Mouse (Mus musculus) stomach, embryonic 16.5 days (tissue): ENCODE measurements around the gene Degs1. TPM values are rescaled to one million over a fixed set of nuclear protein-coding genes. Genes with fewer than 3 reads are reported as not detected.

ENCODE experiments used
- ATAC-seq: fragments of 200-750 bp; cut with Nextera tagmentation; 2 replicates; pipeline ENCODE4 v1.8.0; 2017; ENCODE audit warnings: moderate number of reproducible peaks, moderate TSS enrichment; ENCODE audit not compliant: insufficient read depth, low FRiP score
- H3K27ac ChIP-seq: fragments of 300-500 bp; sonication (generic); 2 replicates; pipeline ENCODE4 v1.5.1; 2014; ENCODE audit warnings: low read length
- H3K27me3 ChIP-seq: fragments of 300-500 bp; sonication (generic); 2 replicates; pipeline ENCODE4 v1.6.1; 2014; ENCODE audit warnings: low read length, control low read depth, mixed read lengths; ENCODE audit not compliant: control insufficient read depth, insufficient read depth
- H3K36me3 ChIP-seq: fragments of 300-500 bp; sonication (generic); 2 replicates; pipeline ENCODE4 v1.6.1; 2014; ENCODE audit warnings: low read length; ENCODE audit not compliant: control insufficient read depth, insufficient read depth
- H3K4me1 ChIP-seq: fragments of 300-500 bp; sonication (generic); 2 replicates; pipeline ENCODE4 v1.6.1; 2014; ENCODE audit warnings: low read length, control low read depth, mixed read lengths; ENCODE audit not compliant: control insufficient read depth, insufficient read depth
- H3K4me2 ChIP-seq: fragments of 300-500 bp; sonication (generic); 2 replicates; pipeline ENCODE4 v1.6.1; 2014; ENCODE audit warnings: low read depth, low read length, mixed read lengths
- H3K4me3 ChIP-seq: fragments of 300-500 bp; sonication (generic); replicated peaks from 2 replicates; pipeline ENCODE4 v1.5.1; 2014; ENCODE audit warnings: mild to moderate bottlenecking, low read length
- H3K9ac ChIP-seq: fragments of 300-500 bp; sonication (generic); 2 replicates; pipeline ENCODE4 v1.6.1; 2014; ENCODE audit warnings: low read length
- H3K9me3 ChIP-seq: fragments of 300-500 bp; sonication (generic); replicated peaks from 2 replicates; pipeline ENCODE4 v1.6.1; 2016; ENCODE audit warnings: low read length, control low read depth; ENCODE audit not compliant: control insufficient read depth
- WGBS: fragments of 180-500 bp; shearing (Covaris S2); extraction: QIAGEN DNeasy Blood & Tissue Kit; methylation state at CpG from one replicate; pipeline ENCODE4 v1.1.7; 2014; 5-methylcytosine and 5-hydroxymethylcytosine counted together
- polyA plus RNA-seq: library from polyadenylated mRNA; unstranded; fragments of >200 nt; fragmentation: Nextera tagmentation; extraction: Ambion mirVana; gene quantifications from 2 replicates; pipeline ENCODE4 v1.2.1, GENCODE M21; 2015

Gene Degs1
- polyA plus RNA-seq, 1 experiment from 2014 or later: 146 TPM

DNA sequence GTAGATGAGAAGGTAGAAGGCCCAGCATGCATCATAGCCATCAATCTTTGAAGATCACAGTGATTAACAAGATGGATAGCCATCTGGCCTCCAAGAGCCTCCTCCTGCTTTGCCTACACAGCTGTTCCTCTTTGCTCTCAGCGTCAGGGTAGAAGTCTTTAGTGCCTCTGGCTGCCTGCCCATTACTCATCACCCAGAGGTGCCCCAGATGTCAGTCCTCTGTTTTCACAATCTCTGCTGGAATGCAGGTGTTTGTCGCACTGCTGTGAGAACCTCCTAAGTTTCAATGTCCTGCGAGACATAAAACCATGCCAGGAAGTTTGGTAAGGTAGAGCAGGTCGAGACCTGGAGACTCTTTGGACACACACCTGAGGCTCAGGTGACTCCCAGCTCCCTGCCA lies 31.9 kb downstream of the Degs1 start:
- no peak for ATAC-seq
- Histone ChIP-seq H3K27ac (no peak overlapping the region), H3K4me3 (no peak overlapping the region), H3K36me3 (no peaks in the 10 kb centered on the region), H3K9me3 (no peaks in the 10 kb centered on the region), H3K9ac (no peak overlapping the region), H3K4me2 (no peak overlapping the region), H3K4me1 (no peaks in the 10 kb centered on the region), H3K27me3 (no peaks in the 10 kb centered on the region)
- 54% methylated on average over 4 of the region's 4 CpGs for WGBS

DNA sequence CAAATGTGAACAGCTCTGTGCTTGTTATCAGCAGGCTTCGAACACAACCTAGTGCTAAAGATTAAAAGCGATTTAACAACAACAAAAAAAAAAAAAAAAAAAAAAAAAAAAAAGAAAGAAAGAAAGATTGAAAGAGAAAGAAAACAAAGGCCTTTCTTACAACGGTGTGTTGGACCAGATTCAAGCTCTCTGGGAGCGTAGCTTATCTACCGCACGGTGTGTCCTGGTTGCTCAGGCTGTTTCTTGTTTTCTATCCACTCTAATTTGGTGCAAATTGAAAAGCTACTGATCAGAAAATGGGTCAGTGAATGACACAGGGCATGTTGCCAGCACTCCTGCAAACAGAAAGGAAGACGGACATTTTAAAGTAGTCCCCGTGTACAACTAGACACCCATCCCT lies 33.3 kb downstream of the Degs1 start:
- Histone ChIP-seq H3K36me3 (no peaks in the 10 kb centered on the region), H3K4me3 (no peak overlapping the region), H3K4me2 (no peak overlapping the region), H3K9me3 (no peaks in the 10 kb centered on the region), H3K4me1 (no peaks in the 10 kb centered on the region), H3K9ac (no peak overlapping the region), H3K27ac (no peak overlapping the region), H3K27me3 (no peaks in the 10 kb centered on the region)
- 54% methylated on average over 8 of the region's 8 CpGs for WGBS
- ATAC-seq: no peak

DNA sequence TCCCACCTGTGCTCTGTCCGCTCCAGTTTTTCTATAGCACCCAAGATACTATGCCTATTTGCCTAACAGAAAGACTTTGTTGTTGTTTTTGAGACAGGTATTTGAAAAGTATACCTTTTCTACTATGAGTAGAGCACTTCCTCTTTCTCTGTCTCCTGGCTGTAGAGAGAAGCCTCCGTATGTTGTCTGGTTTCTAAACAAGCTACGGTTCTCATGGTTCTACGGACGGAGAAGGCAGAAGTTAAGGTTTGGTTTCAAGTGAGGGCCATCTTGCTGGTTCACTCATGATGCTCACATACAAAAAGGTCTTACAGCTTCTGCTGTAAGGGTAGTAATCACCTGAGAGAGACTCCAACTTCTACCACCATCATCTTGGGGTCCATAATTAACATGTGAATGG lies 37.6 kb downstream of the Degs1 start:
- H3K4me3 ChIP-seq: no peak overlapping the region
- H3K9me3 ChIP-seq: no peaks in the 10 kb centered on the region
- 85% methylated on average over 5 of the region's 5 CpGs for WGBS
- H3K4me1 ChIP-seq: no peaks in the 10 kb centered on the region
- no peak overlapping the region for H3K9ac ChIP-seq
- no peak overlapping the region for H3K27ac ChIP-seq
- no peaks in the 10 kb centered on the region for H3K27me3 ChIP-seq
- no peak overlapping the region for H3K4me2 ChIP-seq
- H3K36me3 ChIP-seq: no peaks in the 10 kb centered on the region
- ATAC-seq: no peak

DNA sequence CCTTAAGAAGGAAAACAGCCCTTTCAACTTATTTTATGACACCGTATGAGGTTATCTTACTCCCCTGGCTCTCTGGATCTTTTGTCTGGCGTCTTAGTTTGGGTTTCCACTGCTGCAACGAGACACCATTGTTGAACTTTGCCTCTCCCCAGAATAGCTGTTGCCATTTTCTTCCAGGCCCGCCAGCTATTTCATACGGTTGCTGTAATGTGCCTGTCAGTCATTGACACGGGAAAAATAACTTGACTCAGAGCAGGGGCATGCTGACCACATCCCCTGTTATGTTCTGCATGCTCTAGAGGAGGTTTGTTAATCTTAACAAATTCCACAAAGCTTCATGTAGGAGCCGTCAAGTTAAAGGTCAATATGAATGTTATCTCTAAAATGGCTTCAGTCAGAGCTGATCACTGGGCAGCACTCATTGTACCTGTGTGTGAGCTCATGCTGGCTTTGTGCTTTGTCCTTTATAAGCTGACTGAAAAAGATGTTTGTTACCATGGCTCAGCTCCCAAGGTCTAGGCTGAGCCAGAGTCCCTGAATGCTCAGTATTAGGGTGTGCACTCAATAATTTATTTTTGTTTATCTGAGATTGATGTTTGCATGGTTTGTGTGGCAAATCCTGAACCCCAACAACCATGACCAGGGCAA lies 44.4 kb downstream of the Degs1 start:
- 34% methylated on average over 7 of the region's 7 CpGs for WGBS
- Histone ChIP-seq H3K9me3 (no peaks in the 10 kb centered on the region), H3K4me2 (no peak overlapping the region), H3K4me3 (no peak overlapping the region), H3K4me1 (no peaks in the 10 kb centered on the region), H3K9ac (no peak overlapping the region), H3K36me3 (no peaks in the 10 kb centered on the region), H3K27me3 (no peaks in the 10 kb centered on the region), H3K27ac (no peak overlapping the region)
- no peak for ATAC-seq

DNA sequence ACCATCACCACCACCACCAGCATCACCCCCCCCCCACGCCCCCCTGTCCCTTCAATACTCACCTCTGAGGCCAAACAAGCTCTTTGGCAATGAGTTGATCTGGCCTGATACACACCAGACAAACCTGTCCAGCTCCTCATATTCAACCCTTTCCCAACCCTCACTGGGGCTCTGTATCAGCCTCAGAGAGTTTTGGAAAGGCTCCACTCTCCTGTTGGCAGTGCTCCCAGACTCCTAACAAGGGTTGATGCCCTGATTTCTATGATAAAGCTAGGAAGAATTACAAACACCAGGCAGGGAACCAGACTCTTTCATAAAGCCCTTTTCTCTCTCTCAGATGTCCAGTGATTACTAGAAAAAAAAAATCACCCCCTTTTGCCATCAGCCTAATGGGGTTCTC lies 45.2 kb downstream of the Degs1 start:
- no peaks in the 10 kb centered on the region for H3K9me3 ChIP-seq
- no peak overlapping the region for H3K4me2 ChIP-seq
- H3K27me3 ChIP-seq: no peaks in the 10 kb centered on the region
- H3K4me3 ChIP-seq: no peak overlapping the region
- no peaks in the 10 kb centered on the region for H3K36me3 ChIP-seq
- 56% methylated on average over 1 of the region's 1 CpGs for WGBS
- no peak overlapping the region for H3K9ac ChIP-seq
- H3K4me1 ChIP-seq: no peaks in the 10 kb centered on the region
- ATAC-seq: no peak
- H3K27ac ChIP-seq: no peak overlapping the region

DNA sequence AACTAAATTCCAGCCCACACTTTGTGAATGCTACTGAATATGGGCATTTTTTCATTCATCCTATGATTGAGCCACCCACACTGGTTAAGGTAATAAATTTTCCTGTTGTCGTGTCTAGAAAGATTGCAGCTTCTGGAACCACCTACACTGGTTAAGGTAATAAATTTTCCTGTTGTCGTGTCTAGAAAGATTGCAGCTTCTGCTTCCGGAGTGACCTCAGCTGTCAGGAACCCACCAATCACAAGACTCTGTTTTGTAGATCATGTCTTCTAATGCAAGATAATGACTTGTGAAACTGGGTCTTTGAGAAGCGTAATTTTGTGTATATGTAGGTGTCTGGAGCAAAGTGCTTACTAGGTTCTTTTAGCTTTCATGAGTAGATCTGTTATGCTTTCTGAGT lies 47.4 kb downstream of the Degs1 start:
- Histone ChIP-seq H3K9me3 (no peaks in the 10 kb centered on the region), H3K36me3 (no peaks in the 10 kb centered on the region), H3K4me3 (no peak overlapping the region), H3K4me2 (no peak overlapping the region), H3K4me1 (no peaks in the 10 kb centered on the region), H3K27ac (no peak overlapping the region), H3K9ac (no peak overlapping the region), H3K27me3 (no peaks in the 10 kb centered on the region)
- WGBS: 74% methylated on average over 4 of the region's 4 CpGs
- no peak for ATAC-seq

DNA sequence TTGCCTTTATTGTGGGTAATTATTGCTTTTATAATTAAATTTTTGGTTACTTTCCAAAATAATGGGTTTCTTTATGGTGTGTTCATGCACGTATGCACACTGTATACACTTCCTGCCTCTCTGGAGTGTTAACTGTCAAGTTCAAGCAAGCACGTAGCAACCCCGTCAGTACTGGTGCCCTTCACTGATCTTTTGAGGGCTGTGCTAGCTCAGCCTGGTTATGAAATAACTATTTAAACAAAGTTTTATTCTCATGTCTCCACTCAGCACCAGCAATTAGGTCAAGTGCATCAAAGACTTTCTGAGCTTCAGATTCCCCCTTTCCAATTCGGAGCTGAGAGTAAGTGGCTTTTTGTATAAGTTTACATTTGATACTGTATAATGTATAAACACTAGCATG lies 53.2 kb downstream of the Degs1 start:
- Histone ChIP-seq H3K27ac (no peak overlapping the region), H3K4me1 (no peaks in the 10 kb centered on the region), H3K9ac (no peak overlapping the region), H3K4me3 (no peak overlapping the region), H3K36me3 (no peaks in the 10 kb centered on the region), H3K9me3 (no peaks in the 10 kb centered on the region), H3K27me3 (no peaks in the 10 kb centered on the region), H3K4me2 (no peak overlapping the region)
- 55% methylated on average over 4 of the region's 4 CpGs for WGBS
- ATAC-seq: no peak

DNA sequence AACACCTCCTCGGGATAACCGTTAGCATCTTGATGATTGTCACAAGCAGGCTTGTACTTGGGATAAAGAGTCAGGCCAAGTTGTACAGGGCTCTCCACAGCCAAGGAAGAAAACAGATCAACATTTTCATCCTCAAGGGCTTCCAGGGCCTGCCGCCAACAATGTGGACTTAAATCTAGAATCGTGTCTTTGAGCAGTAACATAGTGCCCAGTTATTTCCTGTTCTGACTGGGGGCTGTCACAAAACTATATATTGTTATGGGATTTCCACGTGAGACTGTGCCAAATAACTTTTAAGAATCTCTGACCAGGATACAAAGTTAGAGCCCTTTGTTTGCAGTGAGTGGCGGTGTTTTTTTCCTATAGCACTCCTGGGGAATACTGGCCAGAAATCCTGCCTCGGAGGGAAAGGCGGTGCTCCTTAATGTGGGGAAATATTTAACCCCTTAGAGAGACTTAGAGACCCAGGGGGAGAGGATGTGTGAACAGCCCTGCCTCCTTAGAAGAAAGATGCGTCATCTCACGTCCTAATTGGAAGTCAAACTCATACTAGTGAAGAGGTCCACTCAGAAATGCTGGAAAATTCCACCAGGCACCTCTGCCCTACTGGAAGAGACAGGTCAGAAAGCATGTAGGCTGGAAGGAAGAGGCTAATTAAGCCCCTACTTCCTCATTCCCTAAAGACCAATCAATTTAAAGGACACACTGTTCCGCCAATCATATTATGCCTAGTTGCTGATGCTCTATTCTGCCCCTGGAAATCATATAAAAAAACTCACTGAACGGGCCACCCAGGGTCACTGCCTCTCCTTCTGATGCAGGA lies 55.3 kb downstream of the Degs1 start:
- 47% methylated on average over 12 of the region's 12 CpGs for WGBS
- no peak for ATAC-seq

DNA sequence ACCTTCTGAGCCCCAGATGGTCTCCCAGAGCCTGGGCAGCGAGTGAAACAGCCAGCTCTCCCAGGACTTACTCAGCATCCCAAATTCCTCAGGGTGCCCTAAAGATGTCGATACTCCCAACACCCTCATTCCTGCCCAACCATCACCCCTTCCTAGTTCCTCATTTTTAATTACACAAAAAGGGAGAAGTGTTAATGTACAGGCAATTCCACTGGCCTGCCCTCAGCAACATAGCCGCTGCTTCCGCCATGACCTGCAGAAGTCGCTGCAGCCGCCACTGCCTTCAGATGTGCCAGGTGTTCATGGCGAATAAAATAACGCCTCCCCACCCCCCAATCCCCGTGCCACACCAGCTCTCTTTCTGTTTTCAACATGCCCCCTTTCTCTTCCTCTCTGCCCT lies 56.3 kb downstream of the Degs1 start:
- 87% methylated on average over 9 of the region's 9 CpGs for WGBS
- H3K9ac ChIP-seq: no peak overlapping the region
- no peaks in the 10 kb centered on the region for H3K4me1 ChIP-seq
- H3K4me2 ChIP-seq: no peak overlapping the region
- no peak overlapping the region for H3K4me3 ChIP-seq
- H3K36me3 ChIP-seq: no peaks in the 10 kb centered on the region
- H3K27ac ChIP-seq: no peak overlapping the region
- H3K9me3 ChIP-seq: no peaks in the 10 kb centered on the region
- ATAC-seq: no peak
- no peaks in the 10 kb centered on the region for H3K27me3 ChIP-seq

More for the DNA sequence above, 55.3 kb downstream of the Degs1 start:
- Histone ChIP-seq H3K27ac (no peak overlapping the region; the same call in 1 of the 2 replicates), H3K27me3 (no peaks in the 10 kb centered on the region), H3K9ac (no peak overlapping the region), H3K4me3 (no peak overlapping the region), H3K9me3 (no peaks in the 10 kb centered on the region), H3K4me1 (no peaks in the 10 kb centered on the region), H3K4me2 (no peak overlapping the region), H3K36me3 (no peaks in the 10 kb centered on the region)
